Comparison of ENCODE assay signal across 8 mouse cellular contexts in genomic region chrX:72656230-72656898, GRCm38 (mm10). TPM values are rescaled to one million over a fixed set of nuclear protein-coding genes. Genes with fewer than 3 reads are reported as not detected.
A peak's percentile ranks its signal among the peaks of the same experiment; 100 is the strongest.
DNase-seq lines count a peak whose midpoint lies in the region; ATAC-seq and TF ChIP-seq lines count a peak whose summit lies in the region.

Gene Gabra3, minus strand, starts transcription at chrX:72656848.

- ATAC-seq in hindbrain, embryonic 16.5 days: peak; percentile 94
- ATAC-seq in midbrain, embryonic 14.5 days (ENCODE audit: low FRiP score, low TSS enrichment): peak; percentile 76; the same call in 1 of the 2 replicates
- no peak for ATAC-seq in activated CD4-positive, CD25-positive, alpha-beta regulatory T cell, adult 4 months

- H3K9ac ChIP-seq in hindbrain, embryonic 16.5 days (ENCODE audit: low read depth, low read length): peak within 1 kb of the TSS; percentile 68
- H3K9ac ChIP-seq in midbrain, embryonic 14.5 days (replicated peaks; ENCODE audit: low read length): peak within 1 kb of the TSS; percentile 51; the same call in 1 of the 2 replicates

- no peaks in the 10 kb centered on the region for H3K9me3 ChIP-seq in hindbrain, embryonic 16.5 days (ENCODE audit: control insufficient read depth, low read length)
- no peaks in the 10 kb centered on the region for H3K9me3 ChIP-seq in midbrain, embryonic 14.5 days (ENCODE audit: control insufficient read depth, low read length)

- 0 out of 2 replicates have a peak within 1 kb of the TSS, but pooled peaks have one; percentile 22 for H3K4me3 ChIP-seq in kidney, adult 2 months (ENCODE audit: insufficient read depth, low read depth, low read length)
- H3K4me3 ChIP-seq in hindbrain, embryonic 16.5 days (ENCODE audit: low read length): peak within 1 kb of the TSS; percentile 47
- peak within 1 kb of the TSS; percentile 44 for H3K4me3 ChIP-seq in midbrain, embryonic 14.5 days (replicated peaks; ENCODE audit: low read depth, low read length)

- no peaks in the 10 kb centered on the region for H3K4me1 ChIP-seq in kidney, adult 2 months (ENCODE audit: control insufficient read depth, insufficient read depth, low read length)
- H3K4me1 ChIP-seq in hindbrain, embryonic 16.5 days (ENCODE audit: control insufficient read depth, insufficient read depth, low read depth, low read length): no peaks in the 10 kb centered on the region
- H3K4me1 ChIP-seq in midbrain, embryonic 14.5 days (ENCODE audit: control insufficient read depth, insufficient read depth, low read length): no peaks in the 10 kb centered on the region

- WGBS in kidney, adult 2 months: 0% methylated on average over 4 of the region's 4 CpGs
- WGBS in hindbrain, embryonic 16.5 days: 21% methylated on average over 4 of the region's 4 CpGs
- 10% methylated on average over 4 of the region's 4 CpGs for WGBS in midbrain, embryonic 14.5 days

- no peak for DNase-seq in kidney, adult 2 months
- no peak for DNase-seq in kidney, postnatal 14 days
- DNase-seq in embryo, embryonic 10.5 days (ENCODE audit: low spot score): peak; percentile 56
- peak; percentile 72 for DNase-seq in midbrain, embryonic 14.5 days
- no peak for DNase-seq in testis, postnatal 14 days (ENCODE audit: low spot score)
- DNase-seq in ovary, postnatal 10 days (ENCODE audit: low spot score): no peak

- TF ChIP-seq POLR2A in kidney, adult 2 months (IDR thresholded peaks at IDR 0.05; ENCODE audit: low read depth, low read length): no peak

- H3K27me3 ChIP-seq in kidney, adult 2 months (replicated peaks; ENCODE audit: control insufficient read depth, insufficient read depth, low read length): no peaks in the 10 kb centered on the region
- no peaks in the 10 kb centered on the region for H3K27me3 ChIP-seq in hindbrain, embryonic 16.5 days (replicated peaks; ENCODE audit: control insufficient read depth, insufficient read depth, low read length)
- H3K27me3 ChIP-seq in midbrain, embryonic 14.5 days (ENCODE audit: control insufficient read depth, insufficient read depth, low read length): no peaks in the 10 kb centered on the region

- H3K4me2 ChIP-seq in hindbrain, embryonic 16.5 days (ENCODE audit: low read length): peak within 1 kb of the TSS; percentile 54
- H3K4me2 ChIP-seq in midbrain, embryonic 14.5 days (ENCODE audit: low read length): peak within 1 kb of the TSS; percentile 50

- no peak within 1 kb of the TSS for H3K27ac ChIP-seq in kidney, adult 2 months (ENCODE audit: insufficient read depth, low read depth, low read length)
- peak within 1 kb of the TSS; percentile 72 for H3K27ac ChIP-seq in hindbrain, embryonic 16.5 days (ENCODE audit: low read depth, low read length)
- peak within 1 kb of the TSS; percentile 66 for H3K27ac ChIP-seq in midbrain, embryonic 14.5 days (replicated peaks; ENCODE audit: low read depth, low read length)

- no peak for TF ChIP-seq CTCF in kidney, adult 2 months (conservative IDR thresholded peaks at IDR 0.05; ENCODE audit: insufficient read depth, insufficient read length, low read depth, low read length)

- H3K36me3 ChIP-seq in kidney, adult 2 months (ENCODE audit: control insufficient read depth, insufficient read depth, low read length): no peaks in the 10 kb centered on the region
- no peaks in the 10 kb centered on the region for H3K36me3 ChIP-seq in hindbrain, embryonic 16.5 days (ENCODE audit: control insufficient read depth, insufficient read depth, low read length)
- no peaks in the 10 kb centered on the region for H3K36me3 ChIP-seq in midbrain, embryonic 14.5 days (ENCODE audit: control insufficient read depth, insufficient read depth, low read length)

RNA-seq across cellular contexts. Expression of gene Gabra3, which starts in this region (rescaled TPM):
- polyA plus RNA-seq in kidney, adult 2 months (2012; rRNA removed): 3.5 and 3.6 TPM in 2 replicates
- polyA plus RNA-seq in hindbrain, embryonic 16.5 days (2015; fragmentation: Nextera tagmentation; extraction: Ambion mirVana): 53.8 and 55.6 TPM in 2 replicates
- polyA plus RNA-seq in midbrain, embryonic 14.5 days (2014; fragmentation: Nextera tagmentation; extraction: Ambion mirVana): 29.5 and 42.2 TPM in 2 replicates
- polyA plus RNA-seq in activated CD4-positive, CD25-positive, alpha-beta regulatory T cell, adult 4 months (2017; shearing (Covaris generic)): not detected

Comparison
In these comparisons a context has a peak if more than half of its experiments do, and no peak if none do; other contexts are left out.
1. DNase-seq: peak in embryo, embryonic 10.5 days (single experiment) and midbrain, embryonic 14.5 days (single experiment); none in kidney, adult 2 months (single experiment), kidney, postnatal 14 days (single experiment), testis, postnatal 14 days (single experiment) and ovary, postnatal 10 days (single experiment).
2. Peak in every context shown above with its lines, with median percentiles within 50 percentile points of each other: H3K4me3 ChIP-seq.